Mouse (Mus musculus): ENCODE data around the gene Rabl6.

The Rabl6 gene

GRCm38 (mm10) chr2:25607761-25608622 lies at the start of gene Rabl6:
TSS of gene Rabl6 (minus strand) at chr2:25608521.
- DNase-seq, result peak; percentile 86 to 90

- no peak for DNase-seq
Measured at GRCm38 (mm10) chr2:25657652-25658051, 49.3 kb upstream of the Rabl6 start, which contains the start of gene Lcn5. TSS of gene Lcn5 (plus strand) at chr2:25657952.

- peak in 1 of 2 experiments; percentile 8 for DNase-seq
Measured at GRCm38 (mm10) chr2:25657246-25657645, 48.9 kb upstream of the Rabl6 start.

- no peak for DNase-seq
Measured at GRCm38 (mm10) chr2:25656691-25657090, 48.4 kb upstream of the Rabl6 start.

- DNase-seq, result no peak
Measured at GRCm38 (mm10) chr2:25654502-25654901, 46.2 kb upstream of the Rabl6 start.

GRCm38 (mm10) chr2:25652902-25653301 lies 44.6 kb upstream of the Rabl6 start, which contains the start of gene Lcn8:
TSS of gene Lcn8 (plus strand) at chr2:25653120.
- DNase-seq, result no peak

GRCm38 (mm10) chr2:25639890-25640289 lies 31.6 kb upstream of the Rabl6 start:
- no peak for DNase-seq

GRCm38 (mm10) chr2:25634046-25634445 lies 25.7 kb upstream of the Rabl6 start:
- no peak for DNase-seq

- DNase-seq, result no peak
Measured at GRCm38 (mm10) chr2:25633616-25634015, 25.3 kb upstream of the Rabl6 start.

- peak; percentile 31 to 37 for DNase-seq
Measured at GRCm38 (mm10) chr2:25628738-25629137, 20.4 kb upstream of the Rabl6 start.

GRCm38 (mm10) chr2:25627811-25628210 lies 19.5 kb upstream of the Rabl6 start, which contains the start of gene Fcna:
TSS of gene Fcna (minus strand) at chr2:25628030.
- DNase-seq, result no peak

- DNase-seq, result no peak
Measured at GRCm38 (mm10) chr2:25625986-25626385, 17.7 kb upstream of the Rabl6 start.

- DNase-seq, result peak; percentile 91 to 95
Measured at GRCm38 (mm10) chr2:25621229-25622200, 13.2 kb upstream of the Rabl6 start, which contains the start of gene Tmem141. TSS of gene Tmem141 (minus strand) at chr2:25622005.

GRCm38 (mm10) chr2:25620852-25621228 lies 12.5 kb upstream of the Rabl6 start:
- DNase-seq, result no peak

GRCm38 (mm10) chr2:25620386-25620785 lies 12.1 kb upstream of the Rabl6 start:
- no peak for DNase-seq

- no peak for DNase-seq
Measured at GRCm38 (mm10) chr2:25617578-25617977, 9.3 kb upstream of the Rabl6 start, which contains the start of gene Ccdc183. TSS of gene Ccdc183 (minus strand) at chr2:25617678.

- DNase-seq, result no peak
Measured at GRCm38 (mm10) chr2:25616398-25616797, 8.1 kb upstream of the Rabl6 start.

GRCm38 (mm10) chr2:25608671-25609070 lies 350 bp upstream of the Rabl6 start:
- no peak for DNase-seq

GRCm38 (mm10) chr2:25602526-25602925 lies 5.8 kb downstream of the Rabl6 start:
- no peak for DNase-seq

- DNase-seq, result no peak
Measured at GRCm38 (mm10) chr2:25600037-25600436, 8.3 kb downstream of the Rabl6 start.

- no peak for DNase-seq
Measured at GRCm38 (mm10) chr2:25598749-25599148, 9.6 kb downstream of the Rabl6 start.

GRCm38 (mm10) chr2:25596765-25597510 lies 11.4 kb downstream of the Rabl6 start:
- DNase-seq, result no peak

Data from kidney, adult 8-10 months (tissue).